ENCODE assay signal across 19 mouse cellular contexts in genomic region chr9:61154721-61155120, GRCm38 (mm10).
DNase-seq lines count a peak whose midpoint lies in the region; ATAC-seq lines count a peak whose summit lies in the region.
"Had no signal": no experiment of that assay in that cellular context is flagged by ENCODE, and none has a peak within 500 bp of the region (broad histone marks: within the 10 kb centered on the region; RNA-seq: fewer than 3 reads in every experiment).

No protein-coding gene starts in this region.

- no peak overlapping the region for H3K4me3 ChIP-seq in forebrain, embryonic 10.5 days
- H3K4me3 ChIP-seq in forebrain, embryonic 13.5 days, result no peak overlapping the region
- H3K4me3 ChIP-seq in hindbrain, embryonic 13.5 days, result no peak overlapping the region
- no peak overlapping the region for H3K4me3 ChIP-seq in hindbrain, embryonic 12.5 days
- no peak overlapping the region for H3K4me3 ChIP-seq in lung, embryonic 15.5 days
- H3K4me3 ChIP-seq: gastrocnemius, adult 2 months had no signal

- peaks cover 41% of the 10 kb centered on the region for H3K4me1 ChIP-seq in forebrain, embryonic 10.5 days
- peaks cover 34% of the 10 kb centered on the region for H3K4me1 ChIP-seq in forebrain, embryonic 13.5 days
- H3K4me1 ChIP-seq in hindbrain, embryonic 13.5 days (replicated peaks), result peaks cover 29% of the 10 kb centered on the region
- H3K4me1 ChIP-seq in hindbrain, embryonic 12.5 days, result peaks cover 33% of the 10 kb centered on the region
- H3K4me1 ChIP-seq in lung, embryonic 15.5 days, result peaks cover 50% of the 10 kb centered on the region

- H3K9me3 ChIP-seq in forebrain, embryonic 10.5 days, result no peaks in the 10 kb centered on the region; the same call in 1 of the 2 replicates
- H3K9me3 ChIP-seq in forebrain, embryonic 13.5 days (replicated peaks), result no peaks in the 10 kb centered on the region
- H3K9me3 ChIP-seq in hindbrain, embryonic 13.5 days, result no peaks in the 10 kb centered on the region
- peaks cover 4% of the 10 kb centered on the region; the same call in 1 of the 2 replicates for H3K9me3 ChIP-seq in hindbrain, embryonic 12.5 days (replicated peaks)
- H3K9me3 ChIP-seq in lung, embryonic 15.5 days, result no peaks in the 10 kb centered on the region

- peak overlapping the region; percentile 35; the same call in 1 of the 2 replicates for H3K27ac ChIP-seq in forebrain, embryonic 10.5 days
- no peak overlapping the region for H3K27ac ChIP-seq in forebrain, embryonic 13.5 days
- no peak overlapping the region for H3K27ac ChIP-seq in hindbrain, embryonic 13.5 days
- H3K27ac ChIP-seq in hindbrain, embryonic 12.5 days, result no peak overlapping the region
- no peak overlapping the region for H3K27ac ChIP-seq in lung, embryonic 15.5 days
- H3K27ac ChIP-seq: gastrocnemius, adult 2 months had no signal

- H3K4me2 ChIP-seq in forebrain, embryonic 13.5 days, result no peak overlapping the region
- H3K4me2 ChIP-seq in hindbrain, embryonic 13.5 days, result no peak overlapping the region
- H3K4me2 ChIP-seq in hindbrain, embryonic 12.5 days (replicated peaks), result no peak overlapping the region
- no peak overlapping the region for H3K4me2 ChIP-seq in lung, embryonic 15.5 days
- H3K4me2 ChIP-seq: heart, embryonic 11.5 days had no signal

- 22% methylated on average over 6 of the region's 6 CpGs for WGBS in forebrain, embryonic 10.5 days
- WGBS in forebrain, embryonic 13.5 days, result 6% methylated on average over 6 of the region's 6 CpGs
- WGBS in hindbrain, embryonic 13.5 days, result 26% methylated on average over 6 of the region's 6 CpGs
- WGBS in hindbrain, embryonic 12.5 days, result 20% methylated on average over 6 of the region's 6 CpGs
- WGBS in lung, embryonic 15.5 days, result 40% methylated on average over 6 of the region's 6 CpGs

- H3K9ac ChIP-seq in forebrain, embryonic 13.5 days, result no peak overlapping the region
- H3K9ac ChIP-seq in hindbrain, embryonic 13.5 days, result 0 out of 2 replicates have a peak overlapping the region, but pooled peaks have one; percentile 11
- no peak overlapping the region for H3K9ac ChIP-seq in hindbrain, embryonic 12.5 days
- H3K9ac ChIP-seq in lung, embryonic 15.5 days, result no peak overlapping the region
- H3K9ac ChIP-seq: forebrain, postnatal 0 days had no signal

- H3K36me3 ChIP-seq in forebrain, embryonic 10.5 days (replicated peaks), result no peaks in the 10 kb centered on the region
- no peaks in the 10 kb centered on the region for H3K36me3 ChIP-seq in forebrain, embryonic 13.5 days (ENCODE audit: poor library complexity, severe bottlenecking)
- H3K36me3 ChIP-seq in hindbrain, embryonic 13.5 days, result no peaks in the 10 kb centered on the region
- no peaks in the 10 kb centered on the region for H3K36me3 ChIP-seq in hindbrain, embryonic 12.5 days
- no peaks in the 10 kb centered on the region for H3K36me3 ChIP-seq in lung, embryonic 15.5 days

- no peak for ATAC-seq in forebrain, embryonic 13.5 days
- ATAC-seq in hindbrain, embryonic 13.5 days (ENCODE audit: low FRiP score), result no peak
- ATAC-seq in hindbrain, embryonic 12.5 days (ENCODE audit: low FRiP score), result no peak
- peak; percentile 34; the same call in 1 of the 2 replicates for ATAC-seq in lung, embryonic 15.5 days (ENCODE audit: borderline replicate concordance, extremely low read depth, low FRiP score, low TSS enrichment)
- ATAC-seq: activated CD4-positive, CD25-positive, alpha-beta regulatory T cell, adult 4 months; forebrain, postnatal 0 days had no signal

- DNase-seq in forebrain, embryonic 10.5 days (ENCODE audit: extremely low spot score, low spot score), result peak; percentile 28
- DNase-seq in lung, postnatal 36 days, result no peak
- DNase-seq in retina, postnatal 1 day, result peak; percentile 59
- DNase-seq in retina, embryonic 14.5 days (ENCODE audit: low spot score), result no peak
- DNase-seq: adrenal gland, adult 8-10 months; adrenal gland, postnatal 25 days; cerebellum, adult 18-20 months; cerebellum, adult 9-10 months; cerebellum, postnatal 14 days; forebrain, postnatal 0 days; gastrocnemius, adult 2 months; gastrocnemius, postnatal 14 days; heart, adult 11 months had no signal

- H3K27me3 ChIP-seq in forebrain, embryonic 10.5 days (ENCODE audit: poor library complexity, severe bottlenecking), result peaks cover 95% of the 10 kb centered on the region
- H3K27me3 ChIP-seq in forebrain, embryonic 13.5 days, result peaks cover 25% of the 10 kb centered on the region
- H3K27me3 ChIP-seq in hindbrain, embryonic 13.5 days, result peaks cover 32% of the 10 kb centered on the region; the same call in 1 of the 2 replicates
- H3K27me3 ChIP-seq in hindbrain, embryonic 12.5 days, result peaks cover 5% of the 10 kb centered on the region; the same call in 1 of the 2 replicates
- H3K27me3 ChIP-seq in lung, embryonic 15.5 days, result peaks cover 18% of the 10 kb centered on the region

Comparison
In these comparisons a context has a peak if more than half of its experiments do, and no peak if none do; other contexts are left out.
1. DNase-seq: peak in forebrain, embryonic 10.5 days (single experiment) and retina, postnatal 1 day (single experiment); none in lung, postnatal 36 days (single experiment) and retina, embryonic 14.5 days (single experiment).